Mouse (Mus musculus) inflammation-experienced regulatory T-cells, adult 6 months (primary cell): ENCODE measurements at regions not wholly inside any gene's neighbourhood (a gene's known extent, or its start where the extent isn't known, plus 50 kb on each side); places are given as distances from the start of the nearest gene placed in this dataset.

Experiments
- ATAC-seq: one replicate; pipeline ENCODE4 v1.8.0; 2017

DNA sequence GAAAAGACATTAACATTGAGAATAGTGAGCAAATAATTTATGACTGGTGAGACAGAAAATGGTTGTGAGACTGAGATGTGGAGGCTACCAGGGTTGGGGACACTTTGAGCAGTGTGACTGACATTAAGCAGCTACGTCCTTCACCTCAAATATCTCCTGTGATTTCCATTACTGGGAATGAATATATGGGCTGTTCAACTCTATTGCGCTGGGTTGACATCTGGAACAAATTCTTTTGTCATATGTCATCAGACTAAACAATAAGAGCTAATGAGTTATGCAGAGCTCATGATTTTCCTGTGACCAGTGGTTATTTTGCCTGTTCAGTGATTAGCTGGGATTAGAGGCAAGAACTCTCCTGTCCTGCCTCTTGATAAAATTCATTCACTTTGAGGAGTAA lies 593.9 kb upstream of the Castor2 start:
- ATAC-seq, result no peak

DNA sequence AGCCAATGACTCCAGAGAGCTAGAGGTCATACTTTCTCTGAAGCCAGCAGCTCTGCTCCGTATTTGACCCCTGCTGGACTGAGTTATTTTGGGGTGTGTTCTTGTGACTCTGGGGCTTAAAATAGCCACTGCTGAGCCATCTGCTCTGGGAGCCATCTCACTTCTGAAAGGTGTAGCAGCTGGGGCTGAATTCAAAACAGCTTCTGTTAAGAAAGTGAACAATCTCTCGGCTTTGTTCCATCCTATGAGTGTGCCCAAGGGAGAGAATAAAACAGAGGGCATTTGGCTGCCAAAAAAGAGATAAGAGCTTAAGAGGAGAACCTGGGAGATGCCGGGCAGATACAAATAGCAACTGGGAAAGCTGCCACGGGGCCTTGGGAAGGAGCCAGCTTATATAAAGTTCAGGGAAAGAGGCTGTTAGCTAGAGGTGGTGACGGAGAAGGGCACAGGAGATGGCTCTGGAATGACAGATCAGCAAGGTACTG lies 611.7 kb upstream of the Castor2 start:
- ATAC-seq, result no peak

DNA sequence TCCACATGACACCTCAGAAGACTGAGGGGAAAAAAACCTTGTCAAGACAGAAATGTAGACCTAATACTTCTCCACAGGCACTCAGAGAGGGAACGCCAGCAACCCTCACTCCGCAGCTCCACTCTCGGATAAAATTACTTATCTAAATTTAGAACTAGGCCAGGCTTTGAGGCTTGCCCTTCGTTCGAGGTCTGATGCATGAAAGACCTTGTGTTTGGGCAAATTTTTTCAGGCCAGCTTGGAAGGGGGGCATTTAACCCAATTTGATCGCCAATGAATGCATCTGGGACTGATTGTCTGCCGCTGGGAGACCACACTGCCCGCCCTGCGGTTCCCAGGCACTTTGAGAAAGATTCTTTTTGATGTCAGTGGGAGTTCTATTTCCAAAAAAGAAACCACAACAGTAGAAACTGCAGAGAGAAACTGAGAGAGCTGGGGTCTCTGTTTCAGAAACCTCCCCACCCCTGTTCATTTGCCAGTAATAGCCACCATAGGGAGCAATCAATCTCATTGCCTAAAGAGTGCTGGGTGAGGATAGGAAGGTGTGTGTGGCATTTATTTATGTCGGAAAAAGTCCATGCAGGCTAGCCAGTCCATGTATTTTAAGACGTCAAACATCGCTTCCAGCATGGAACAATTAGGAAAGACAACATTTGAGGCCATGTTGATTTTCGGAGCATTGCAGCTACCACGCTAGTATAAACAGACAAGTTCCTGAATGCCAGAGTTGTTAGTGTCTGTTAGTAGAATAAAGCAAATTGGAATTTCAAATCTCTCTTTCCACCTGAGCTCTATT lies 617.0 kb upstream of the Castor2 start:
- no peak for ATAC-seq

DNA sequence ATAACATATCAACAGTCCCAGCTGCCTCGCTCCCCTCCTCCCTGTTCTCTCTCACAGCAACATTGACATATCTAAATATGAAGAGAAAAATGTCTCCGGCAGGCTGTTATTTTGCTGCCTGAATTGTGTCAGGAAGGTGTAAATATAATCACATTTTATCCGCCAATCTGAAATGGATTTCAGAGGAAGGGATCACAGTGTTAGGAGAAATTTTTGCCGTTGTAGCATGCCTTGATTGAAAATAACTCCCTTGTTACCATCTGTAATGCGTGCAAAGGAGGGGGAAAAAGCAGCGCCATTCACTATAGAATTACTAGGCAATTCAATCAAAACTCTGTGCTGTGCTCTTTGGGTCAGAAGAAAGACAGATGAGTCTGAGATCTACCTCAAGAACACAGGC lies 620.3 kb upstream of the Castor2 start:
- no peak for ATAC-seq

DNA sequence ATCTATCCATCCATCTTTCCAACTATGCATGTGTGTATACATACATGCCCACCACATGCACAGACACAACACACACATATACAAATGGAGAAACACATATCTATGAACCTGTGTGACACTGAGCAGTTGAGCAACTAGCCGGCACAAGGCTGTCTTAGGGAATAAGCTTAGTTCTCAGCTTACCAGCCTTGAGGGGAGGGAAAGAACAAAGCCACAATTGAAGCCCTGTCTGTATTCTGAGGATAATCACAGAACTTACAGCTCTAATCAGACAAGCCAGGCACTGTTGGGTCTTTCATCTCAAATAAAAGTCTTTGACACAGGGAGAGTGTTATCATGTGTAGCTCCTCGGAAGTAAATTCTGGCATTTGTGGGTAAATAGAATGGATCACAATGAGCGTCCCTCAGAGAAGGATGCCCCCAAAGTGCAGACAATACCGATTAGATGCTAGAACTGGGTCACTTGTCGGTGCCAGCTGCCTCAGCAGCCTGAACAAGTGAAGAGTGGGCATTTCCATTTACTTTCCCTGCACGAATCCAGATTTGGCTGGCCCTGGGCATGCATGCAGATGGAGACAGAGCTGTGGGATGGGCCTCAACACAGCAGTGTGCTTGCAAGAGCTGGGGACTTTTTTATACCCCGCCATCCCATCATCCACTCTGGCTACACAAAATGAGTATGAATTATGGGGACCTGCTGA lies 646.0 kb upstream of the Castor2 start:
- ATAC-seq, result no peak

DNA sequence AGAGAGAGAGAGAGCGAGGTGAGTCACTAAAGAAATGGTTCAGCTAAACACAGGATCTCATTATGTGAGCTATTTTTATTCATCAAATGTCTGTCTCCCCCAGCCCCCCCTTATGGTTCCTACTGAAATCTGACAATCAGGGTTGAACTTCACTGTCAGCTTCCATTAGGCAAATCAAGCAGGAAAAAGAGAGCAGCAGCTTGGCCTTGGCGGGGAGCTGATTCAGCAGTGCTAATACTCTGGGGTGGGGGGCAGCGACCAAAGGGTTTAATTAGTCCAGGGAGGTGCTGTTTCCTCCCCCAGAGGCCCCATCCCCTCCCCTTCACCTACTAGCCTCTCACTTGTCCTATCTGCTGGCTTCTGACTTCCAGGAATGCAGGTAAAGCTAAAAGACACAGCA lies 649.6 kb upstream of the Castor2 start:
- ATAC-seq, result no peak

DNA sequence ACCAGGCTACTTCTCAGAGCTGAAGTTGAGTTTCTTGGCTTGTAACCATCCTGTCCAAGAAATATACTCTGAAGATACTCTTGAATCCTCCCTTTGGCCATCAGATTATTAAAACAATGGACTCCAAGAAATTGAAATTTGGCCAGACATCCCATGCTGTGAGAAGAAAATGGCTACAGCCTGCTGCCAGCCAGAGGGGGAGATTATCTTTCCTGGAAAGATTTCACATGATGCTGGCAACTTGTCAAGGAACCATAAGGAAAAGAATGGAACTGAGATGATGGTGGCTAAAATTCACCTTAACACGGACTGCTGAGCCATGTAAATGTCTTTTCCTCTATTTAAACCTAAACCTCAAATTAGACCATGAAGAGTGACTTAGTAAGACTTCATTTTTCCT lies 698.7 kb upstream of the Castor2 start:
- no peak for ATAC-seq

DNA sequence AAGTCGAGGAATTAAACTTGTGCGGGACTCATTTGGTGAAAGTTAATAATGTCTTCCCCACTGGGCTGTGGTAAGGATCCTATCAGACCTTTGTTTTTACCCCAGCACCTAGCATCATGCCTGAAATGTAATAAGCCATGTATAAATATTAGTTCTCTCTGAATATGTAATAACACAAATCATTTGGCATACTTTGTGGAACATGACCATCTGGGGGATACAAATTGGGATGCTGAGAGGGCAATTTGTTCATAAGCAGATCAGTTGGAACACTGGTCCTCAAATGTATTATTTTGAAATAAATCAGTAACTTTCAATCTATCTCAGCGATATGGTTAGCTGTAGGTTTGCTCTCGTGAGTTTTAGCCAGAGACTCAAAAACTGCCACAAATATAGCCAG lies 709.6 kb upstream of the Castor2 start:
- no peak for ATAC-seq

DNA sequence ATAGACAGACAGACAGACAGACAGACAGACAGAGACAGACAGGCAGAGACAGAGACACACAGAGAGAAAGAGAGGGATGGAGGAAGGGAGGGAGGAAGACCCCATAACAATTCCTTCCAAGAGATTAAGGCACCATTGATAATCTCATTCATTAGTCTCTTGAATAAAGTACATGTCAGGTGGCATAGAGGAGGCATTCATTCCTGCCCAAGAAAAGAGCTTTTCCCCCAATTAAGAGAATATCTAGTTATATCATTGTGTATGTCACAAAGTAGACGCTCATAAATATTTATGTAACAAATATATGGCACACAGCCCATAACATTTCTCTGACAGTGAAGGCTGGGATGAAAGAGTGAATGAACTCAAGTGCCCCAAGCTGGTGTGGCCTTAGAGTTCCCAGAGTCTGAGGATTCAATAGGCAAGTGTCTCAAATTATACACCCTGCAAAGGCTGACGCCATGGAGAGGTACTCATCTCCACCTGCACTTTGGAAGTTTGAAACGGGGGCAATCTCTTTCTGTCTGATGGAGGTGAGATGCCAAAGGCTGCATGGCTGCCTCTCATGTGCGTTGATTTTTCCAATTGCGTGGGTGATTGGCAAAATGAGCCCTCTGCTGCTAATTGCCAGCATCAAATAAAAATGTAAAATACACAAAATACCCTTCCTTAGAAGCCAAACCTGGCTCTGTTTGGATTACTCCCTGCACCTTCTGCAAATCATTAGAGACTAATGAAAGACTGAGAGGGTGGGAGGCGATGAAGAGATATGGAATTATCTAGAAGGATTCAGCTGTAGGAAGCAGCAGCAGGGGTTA lies 710.3 kb upstream of the Castor2 start:
- no peak for ATAC-seq

DNA sequence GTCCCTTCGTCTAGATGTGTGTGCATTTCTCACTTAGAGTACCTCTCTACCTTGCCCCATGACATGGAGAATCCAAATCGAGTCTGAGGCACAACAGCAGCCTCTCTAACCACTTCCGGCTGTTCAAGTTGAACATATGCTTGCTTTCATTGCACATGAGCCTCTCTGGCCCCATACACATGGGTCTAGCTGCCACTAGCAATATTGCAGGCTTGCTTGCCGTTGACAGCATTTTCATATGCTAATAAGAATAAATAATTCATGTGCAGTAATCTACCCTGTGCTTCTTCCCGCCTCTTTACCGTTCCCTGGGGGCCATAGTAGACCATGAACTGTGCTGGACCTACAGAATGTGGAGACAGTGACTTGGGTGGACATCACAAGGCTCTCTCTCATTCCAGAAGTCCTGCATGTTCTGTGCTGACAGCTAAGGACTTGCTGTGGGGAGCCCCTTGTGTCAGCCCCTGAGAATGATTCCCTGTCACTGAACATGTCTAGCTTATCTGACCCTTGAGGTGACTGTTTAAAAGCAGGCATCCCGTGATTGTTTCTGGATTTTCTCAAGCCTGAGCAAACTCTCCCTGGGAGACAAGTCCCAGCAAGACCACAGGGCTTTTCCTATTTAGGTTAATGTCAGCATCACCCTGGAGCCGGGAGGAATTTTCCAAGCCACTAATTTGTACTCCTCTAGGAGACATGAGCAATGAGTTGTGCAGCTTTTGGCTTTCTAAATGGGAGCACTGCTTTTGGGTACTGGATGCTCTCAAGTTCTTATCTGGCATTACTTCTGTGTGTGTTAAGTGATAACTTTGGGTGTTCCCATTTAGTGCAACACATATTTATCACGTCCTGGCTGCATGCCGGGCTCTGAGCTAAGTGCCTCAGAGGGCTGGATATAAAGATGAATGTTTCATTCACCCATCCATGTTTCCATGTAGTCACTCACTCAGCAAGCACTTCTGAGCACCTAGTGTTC lies 713.8 kb upstream of the Castor2 start:
- no peak for ATAC-seq

DNA sequence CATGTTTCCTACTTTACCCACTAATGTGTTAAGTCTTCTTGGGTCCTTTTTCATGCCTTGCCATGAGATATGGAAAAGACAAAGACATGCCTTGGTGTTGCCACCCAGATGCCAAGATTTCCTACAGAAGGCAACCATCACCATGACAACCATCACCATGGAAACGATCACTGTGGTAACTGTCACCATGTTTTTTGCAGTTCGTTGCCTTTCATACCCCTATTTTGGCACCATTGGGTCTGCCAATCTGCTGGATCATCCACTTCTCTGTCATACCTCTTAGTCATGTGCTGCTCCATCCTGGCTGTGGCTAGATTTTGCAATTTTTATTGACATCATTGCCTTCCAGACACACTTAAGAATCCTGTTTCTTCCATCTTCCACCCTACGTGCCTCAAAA lies 733.7 kb upstream of the Castor2 start:
- ATAC-seq, result no peak

DNA sequence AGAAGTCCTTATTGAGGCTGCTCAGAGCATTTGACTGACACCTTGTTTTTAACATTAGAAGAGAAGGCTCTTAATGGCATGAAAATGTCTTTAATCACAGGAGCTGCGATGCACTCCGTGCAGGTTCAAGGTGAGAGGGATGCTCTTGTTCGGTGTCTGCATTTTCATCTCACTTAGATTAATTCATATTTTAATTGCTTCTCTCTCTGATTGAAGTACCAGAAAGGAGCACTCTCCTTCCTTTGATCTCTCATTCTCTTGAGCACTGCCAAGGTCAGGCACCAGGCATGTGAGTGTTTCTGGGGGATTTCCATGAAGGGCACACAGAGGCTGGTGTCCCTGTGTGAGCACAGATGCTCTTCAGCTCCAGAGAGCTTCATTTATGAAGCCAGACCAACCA lies 752.0 kb upstream of the Castor2 start:
- ATAC-seq, result no peak

DNA sequence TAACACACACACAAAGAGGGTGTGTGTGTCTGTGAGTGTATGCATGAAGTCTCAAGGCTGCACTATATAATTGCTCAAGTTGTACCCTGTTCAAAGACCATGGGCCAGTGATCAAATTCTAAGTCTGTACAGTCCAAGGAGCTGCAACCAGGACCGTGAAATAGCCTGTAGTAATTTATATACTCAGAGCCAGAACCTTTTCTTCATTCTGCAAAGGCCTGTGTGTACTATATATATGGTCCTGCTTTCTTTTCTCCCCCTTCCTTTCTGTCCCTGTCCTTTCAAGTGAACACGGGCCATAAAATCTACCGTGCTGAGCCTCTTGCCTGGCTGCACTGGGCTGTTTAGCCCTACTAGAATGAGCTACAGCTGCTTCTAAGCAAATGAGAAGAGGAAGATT lies 757.5 kb upstream of the Castor2 start:
- ATAC-seq, result no peak

DNA sequence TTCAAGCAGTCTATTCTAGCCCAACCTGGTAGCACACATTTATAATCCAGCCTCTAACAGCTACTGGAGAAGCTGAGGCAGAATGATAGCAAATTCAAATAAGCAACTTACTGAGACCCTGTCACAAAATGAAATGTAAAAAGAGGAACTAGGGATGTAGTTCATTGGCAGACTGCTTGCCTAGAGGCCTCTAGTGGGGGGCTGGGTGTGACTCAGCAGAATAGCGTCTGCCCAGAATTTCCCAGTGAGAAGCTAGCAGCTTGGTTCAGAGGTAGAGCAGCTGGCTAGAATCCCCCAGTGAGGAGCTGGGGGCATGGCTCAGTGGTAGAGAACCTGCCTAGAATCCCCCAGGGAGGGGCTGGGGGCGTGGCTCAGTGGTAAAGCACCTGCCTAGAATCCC lies 777.5 kb upstream of the Auts2 start:
- ATAC-seq, result no peak

DNA sequence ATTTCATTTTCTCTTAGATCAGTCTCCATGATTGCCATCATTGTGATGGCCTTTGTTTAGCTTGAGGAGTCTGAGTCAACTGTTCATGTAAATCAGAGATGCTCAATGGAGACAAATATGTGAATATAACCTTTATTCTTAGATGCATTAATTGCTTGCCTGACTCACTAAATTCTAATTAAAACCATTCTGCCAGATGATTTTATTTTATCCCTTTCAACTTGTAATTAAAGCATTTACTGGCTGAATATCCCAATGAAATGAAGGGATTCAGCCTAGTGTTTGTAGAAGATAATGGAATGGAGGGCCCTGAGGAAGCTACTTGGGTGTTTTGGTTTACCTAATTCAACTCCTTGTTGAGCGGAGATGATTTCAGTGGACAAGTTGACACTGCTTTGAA lies 777.1 kb upstream of the Auts2 start:
- no peak for ATAC-seq

DNA sequence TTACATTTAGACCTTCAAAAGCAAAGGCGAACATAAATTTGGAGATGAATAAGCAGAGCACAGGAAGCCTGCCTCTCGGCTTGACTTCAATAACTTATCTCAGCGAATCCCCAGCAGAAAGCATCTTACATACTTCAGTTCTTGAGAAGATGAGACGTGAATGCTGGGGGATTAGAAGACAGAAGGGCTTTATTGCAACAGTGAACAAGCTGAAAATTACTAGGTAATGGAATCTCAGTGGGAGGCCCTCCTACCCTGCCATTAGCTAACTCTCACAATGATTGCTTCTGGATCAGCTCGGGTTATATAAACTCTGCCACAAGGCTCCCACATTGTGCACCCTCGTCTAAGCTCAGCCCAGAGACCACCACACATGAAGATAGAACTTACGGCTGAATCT lies 770.9 kb upstream of the Auts2 start:
- no peak for ATAC-seq

DNA sequence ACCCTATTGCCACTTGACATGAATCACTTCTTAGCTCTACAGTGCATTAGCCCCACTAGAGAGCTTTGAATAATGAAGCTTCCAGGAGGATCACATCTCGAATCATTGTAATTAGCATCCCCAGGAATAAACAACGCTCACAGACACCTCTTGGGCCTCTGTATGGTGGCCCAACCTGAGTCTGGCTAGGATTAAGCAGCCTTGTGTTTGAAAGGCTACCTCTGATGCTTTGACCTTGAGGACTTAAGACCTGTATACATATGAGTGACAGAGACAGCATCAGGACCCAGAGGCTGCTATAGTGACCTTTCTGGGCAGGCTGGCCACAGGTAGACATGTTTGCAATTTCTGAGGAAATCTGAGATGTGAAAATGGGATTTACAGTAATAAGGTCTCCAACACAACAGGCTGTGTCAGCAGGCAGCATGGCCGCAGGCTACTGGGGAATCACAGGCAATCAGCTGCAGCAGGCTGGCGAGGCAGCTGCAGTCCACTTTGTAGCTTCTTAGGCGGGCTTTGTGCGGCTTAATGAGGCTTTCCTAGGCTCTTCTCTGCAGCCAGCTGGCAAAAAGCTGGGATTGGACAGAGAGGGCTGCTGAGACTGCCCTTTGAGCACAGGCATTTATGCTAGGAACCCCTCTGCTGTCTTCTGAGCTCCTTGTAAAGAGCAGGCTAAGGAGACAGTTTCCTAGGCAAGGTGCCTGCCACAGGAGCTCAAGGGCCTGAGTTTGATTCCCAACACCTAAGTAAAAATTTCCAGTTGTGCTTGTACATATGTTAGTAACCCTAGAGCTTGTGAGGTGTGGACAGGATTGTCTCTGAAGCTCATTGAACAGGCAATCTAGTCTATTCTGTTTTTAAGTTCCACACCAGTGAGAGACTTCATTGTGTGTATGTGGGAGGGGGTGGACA lies 768.1 kb upstream of the Auts2 start:
- no peak for ATAC-seq

DNA sequence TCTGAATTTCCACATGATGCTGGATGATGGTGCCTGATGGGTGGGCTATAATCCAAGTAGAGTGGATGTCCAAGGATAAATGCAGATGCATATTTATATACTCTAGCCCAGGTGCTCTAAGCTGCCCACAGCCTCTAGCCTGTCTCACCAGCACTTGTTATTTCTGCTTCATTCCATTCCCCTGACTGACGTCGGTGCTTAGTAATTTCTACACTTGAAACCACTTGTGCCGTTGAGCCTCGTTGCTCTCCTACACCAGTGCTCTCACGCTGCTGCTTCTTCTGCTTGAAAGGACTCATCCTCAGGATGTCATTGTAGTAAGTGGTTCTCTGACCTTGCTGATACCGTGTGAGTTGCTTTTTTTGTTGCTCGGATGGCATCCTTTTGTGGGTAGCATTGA lies 724.7 kb upstream of the Auts2 start:
- no peak for ATAC-seq

DNA sequence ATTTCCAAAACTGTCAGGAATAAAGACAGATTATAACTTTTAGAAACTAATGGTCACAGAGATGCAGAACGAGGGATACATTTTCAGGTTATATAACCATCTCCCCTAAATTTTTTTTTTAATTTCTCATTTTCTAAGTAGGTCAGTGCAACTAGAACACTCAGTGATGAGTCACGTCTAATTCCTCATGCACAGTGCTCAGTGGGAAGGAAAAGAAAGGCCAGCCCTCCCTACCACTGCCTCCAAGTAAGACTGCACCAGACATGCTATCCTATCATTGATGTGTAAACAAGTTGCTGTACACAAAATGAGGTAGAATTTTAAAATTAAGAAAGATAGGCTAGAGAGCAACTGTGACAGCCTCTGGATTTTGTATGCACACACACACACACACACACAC lies 724.2 kb upstream of the Auts2 start:
- no peak for ATAC-seq

DNA sequence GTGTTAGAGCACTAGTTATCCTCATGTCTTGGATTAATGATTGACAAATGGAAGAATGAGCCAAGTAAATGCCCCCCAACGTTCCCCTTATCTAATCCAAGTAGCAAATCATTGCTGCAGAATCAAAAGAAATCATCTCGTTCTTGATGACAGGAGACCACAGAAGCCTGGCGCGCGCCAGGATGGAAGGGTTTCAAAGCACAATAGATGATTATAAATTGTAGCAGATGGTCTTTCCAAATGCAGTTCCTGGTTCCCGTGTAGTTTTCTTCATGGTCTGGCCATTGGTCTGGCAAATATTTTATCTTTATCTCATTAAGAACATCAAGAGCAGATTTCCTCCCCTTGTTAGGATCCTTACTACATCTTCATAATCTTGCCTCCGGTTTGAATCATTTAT lies 721.8 kb upstream of the Auts2 start:
- ATAC-seq, result no peak

DNA sequence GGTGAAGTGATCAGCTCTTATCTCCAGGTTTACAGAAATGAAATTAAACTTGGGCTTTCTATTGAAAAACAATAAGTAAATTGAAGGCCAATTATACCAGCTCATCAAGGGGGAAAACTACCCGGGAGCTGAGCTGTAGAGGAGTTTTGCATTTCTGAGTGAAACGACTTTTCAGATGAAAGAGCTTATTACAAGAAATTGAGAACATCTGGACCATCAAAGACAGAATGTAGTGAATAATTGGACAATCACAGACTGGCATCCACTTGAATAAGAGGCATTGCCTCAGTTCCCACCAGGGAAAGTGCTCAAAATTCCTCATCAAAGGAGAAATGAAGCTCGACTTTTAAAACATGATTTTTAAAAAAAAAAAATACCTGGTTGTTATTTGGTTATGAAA lies 675.7 kb upstream of the Auts2 start:
- no peak for ATAC-seq
